Mouse (Mus musculus): ENCODE data around the gene Ankrd7. TPM values are rescaled to one million over a fixed set of nuclear protein-coding genes. Genes with fewer than 3 reads are reported as not detected.
"Not testable (repeated sequence)": the region's sequence is repeated elsewhere in the genome, so short reads cannot be mapped to it uniquely, and the experiment has no call there.

Ankrd7 gene
- polyA plus RNA-seq (2015; fragmentation: Nextera tagmentation; extraction: Ambion mirVana) = 0.12 TPM in 1 of 2 replicates, not detected in the other

GRCm38 (mm10) chr6:18866018-18866417 is at the start of gene Ankrd7:
Gene Ankrd7, plus strand, starts transcription at chr6:18866318.
- H3K4me3 ChIP-seq (replicated peaks; ENCODE audit: low read length) = no peak within 1 kb of the TSS
- no peaks in the 10 kb centered on the region for H3K9me3 ChIP-seq (replicated peaks; ENCODE audit: control insufficient read depth, low read length)
- no peak within 1 kb of the TSS for H3K9ac ChIP-seq (ENCODE audit: low read length)
- H3K4me2 ChIP-seq (ENCODE audit: low read depth, low read length) = no peak within 1 kb of the TSS
- no peaks in the 10 kb centered on the region for H3K27me3 ChIP-seq (ENCODE audit: control insufficient read depth, insufficient read depth, low read length)
- no peak for ATAC-seq (ENCODE audit: insufficient read depth, low FRiP score)
- H3K27ac ChIP-seq (ENCODE audit: low read length) = no peak within 1 kb of the TSS
- 89% methylated on average over 8 of the region's 8 CpGs for WGBS
- H3K36me3 ChIP-seq (ENCODE audit: control insufficient read depth, insufficient read depth, low read length) = no peaks in the 10 kb centered on the region
- H3K4me1 ChIP-seq (ENCODE audit: control insufficient read depth, insufficient read depth, low read length) = no peaks in the 10 kb centered on the region

GRCm38 (mm10) chr6:18819343-18819742 is 46.8 kb upstream of the Ankrd7 start:
- Histone ChIP-seq H3K27me3 (ENCODE audit: control insufficient read depth, insufficient read depth, low read length) (no peaks in the 10 kb centered on the region), H3K36me3 (ENCODE audit: control insufficient read depth, insufficient read depth, low read length) (no peaks in the 10 kb centered on the region), H3K9ac (ENCODE audit: low read length) (no peak overlapping the region), H3K27ac (ENCODE audit: low read length) (no peak overlapping the region), H3K9me3 (replicated peaks; ENCODE audit: control insufficient read depth, low read length) (no peaks in the 10 kb centered on the region), H3K4me1 (ENCODE audit: control insufficient read depth, insufficient read depth, low read length) (no peaks in the 10 kb centered on the region), H3K4me2 (ENCODE audit: low read depth, low read length) (no peak overlapping the region), H3K4me3 (replicated peaks; ENCODE audit: low read length) (no peak overlapping the region)
- WGBS = 8% methylated on average over 4 of the region's 4 CpGs
- no peak for ATAC-seq (ENCODE audit: insufficient read depth, low FRiP score)

- no peaks in the 10 kb centered on the region for H3K36me3 ChIP-seq (ENCODE audit: control insufficient read depth, insufficient read depth, low read length)
- H3K27ac ChIP-seq (ENCODE audit: low read length) = no peak overlapping the region
- ATAC-seq (ENCODE audit: insufficient read depth, low FRiP score) = no peak
- H3K4me2 ChIP-seq (ENCODE audit: low read depth, low read length) = no peak overlapping the region
- no peaks in the 10 kb centered on the region for H3K9me3 ChIP-seq (replicated peaks; ENCODE audit: control insufficient read depth, low read length)
- WGBS = 71% methylated on average over 4 of the region's 4 CpGs
- no peak overlapping the region for H3K4me3 ChIP-seq (replicated peaks; ENCODE audit: low read length)
- H3K27me3 ChIP-seq (ENCODE audit: control insufficient read depth, insufficient read depth, low read length) = no peaks in the 10 kb centered on the region
- H3K4me1 ChIP-seq (ENCODE audit: control insufficient read depth, insufficient read depth, low read length) = no peaks in the 10 kb centered on the region
- no peak overlapping the region for H3K9ac ChIP-seq (ENCODE audit: low read length)
Observed at GRCm38 (mm10) chr6:18820246-18820645, 45.9 kb upstream of the Ankrd7 start.

GRCm38 (mm10) chr6:18822812-18823211 is 43.3 kb upstream of the Ankrd7 start:
- Histone ChIP-seq H3K9ac (ENCODE audit: low read length) (no peak overlapping the region), H3K4me1 (ENCODE audit: control insufficient read depth, insufficient read depth, low read length) (no peaks in the 10 kb centered on the region), H3K4me2 (ENCODE audit: low read depth, low read length) (no peak overlapping the region), H3K4me3 (replicated peaks; ENCODE audit: low read length) (no peak overlapping the region), H3K27ac (ENCODE audit: low read length) (peak overlapping the region; percentile 39), H3K36me3 (ENCODE audit: control insufficient read depth, insufficient read depth, low read length) (no peaks in the 10 kb centered on the region), H3K9me3 (replicated peaks; ENCODE audit: control insufficient read depth, low read length) (no peaks in the 10 kb centered on the region), H3K27me3 (ENCODE audit: control insufficient read depth, insufficient read depth, low read length) (no peaks in the 10 kb centered on the region)
- peak; percentile 56 for ATAC-seq (ENCODE audit: insufficient read depth, low FRiP score)
- WGBS = 27% methylated on average over 1 of the region's 1 CpGs

GRCm38 (mm10) chr6:18832958-18833357 is 33.2 kb upstream of the Ankrd7 start:
- H3K9ac ChIP-seq (ENCODE audit: low read length) = no peak overlapping the region
- H3K27ac ChIP-seq (ENCODE audit: low read length) = no peak overlapping the region
- no peaks in the 10 kb centered on the region for H3K9me3 ChIP-seq (replicated peaks; ENCODE audit: control insufficient read depth, low read length)
- H3K27me3 ChIP-seq (ENCODE audit: control insufficient read depth, insufficient read depth, low read length) = no peaks in the 10 kb centered on the region
- no peak overlapping the region for H3K4me3 ChIP-seq (replicated peaks; ENCODE audit: low read length)
- WGBS = 74% methylated on average over 1 of the region's 1 CpGs
- H3K36me3 ChIP-seq (ENCODE audit: control insufficient read depth, insufficient read depth, low read length) = no peaks in the 10 kb centered on the region
- no peaks in the 10 kb centered on the region for H3K4me1 ChIP-seq (ENCODE audit: control insufficient read depth, insufficient read depth, low read length)
- H3K4me2 ChIP-seq (ENCODE audit: low read depth, low read length) = no peak overlapping the region
- no peak for ATAC-seq (ENCODE audit: insufficient read depth, low FRiP score)

GRCm38 (mm10) chr6:18844529-18844928 is 21.6 kb upstream of the Ankrd7 start:
- not testable (repeated sequence) for H3K4me2 ChIP-seq (ENCODE audit: low read depth, low read length); H3K36me3 ChIP-seq (ENCODE audit: control insufficient read depth, insufficient read depth, low read length); ATAC-seq (ENCODE audit: insufficient read depth, low FRiP score); H3K27me3 ChIP-seq (ENCODE audit: control insufficient read depth, insufficient read depth, low read length); H3K9me3 ChIP-seq (replicated peaks; ENCODE audit: control insufficient read depth, low read length); H3K4me1 ChIP-seq (ENCODE audit: control insufficient read depth, insufficient read depth, low read length); H3K27ac ChIP-seq (ENCODE audit: low read length); H3K4me3 ChIP-seq (replicated peaks; ENCODE audit: low read length); H3K9ac ChIP-seq (ENCODE audit: low read length)
- WGBS = 28% methylated on average over 4 of the region's 11 CpGs

GRCm38 (mm10) chr6:18845571-18845970 is 20.5 kb upstream of the Ankrd7 start:
- H3K4me1 ChIP-seq (ENCODE audit: control insufficient read depth, insufficient read depth, low read length); H3K9me3 ChIP-seq (replicated peaks; ENCODE audit: control insufficient read depth, low read length); ATAC-seq (ENCODE audit: insufficient read depth, low FRiP score); H3K27ac ChIP-seq (ENCODE audit: low read length); H3K4me2 ChIP-seq (ENCODE audit: low read depth, low read length); H3K36me3 ChIP-seq (ENCODE audit: control insufficient read depth, insufficient read depth, low read length); H3K27me3 ChIP-seq (ENCODE audit: control insufficient read depth, insufficient read depth, low read length); H3K4me3 ChIP-seq (replicated peaks; ENCODE audit: low read length); H3K9ac ChIP-seq (ENCODE audit: low read length): not testable (repeated sequence)
- 15% methylated on average over 5 of the region's 7 CpGs for WGBS

GRCm38 (mm10) chr6:18848051-18848701 is 17.9 kb upstream of the Ankrd7 start, which contains the start of gene Lsm8:
Gene Lsm8, plus strand, starts transcription at chr6:18848579.
- H3K27me3 ChIP-seq (ENCODE audit: control insufficient read depth, insufficient read depth, low read length) = no peaks in the 10 kb centered on the region
- peaks cover 11% of the 10 kb centered on the region for H3K4me1 ChIP-seq (ENCODE audit: control insufficient read depth, insufficient read depth, low read length)
- peak within 1 kb of the TSS; percentile 94 for H3K4me3 ChIP-seq (replicated peaks; ENCODE audit: low read length)
- peak within 1 kb of the TSS; percentile 70 for H3K4me2 ChIP-seq (ENCODE audit: low read depth, low read length)
- H3K36me3 ChIP-seq (ENCODE audit: control insufficient read depth, insufficient read depth, low read length) = no peaks in the 10 kb centered on the region
- H3K9me3 ChIP-seq (replicated peaks; ENCODE audit: control insufficient read depth, low read length) = no peaks in the 10 kb centered on the region
- H3K9ac ChIP-seq (ENCODE audit: low read length) = peak within 1 kb of the TSS; percentile 99
- H3K27ac ChIP-seq (ENCODE audit: low read length) = peak within 1 kb of the TSS; percentile 99
- WGBS = under 1% methylated on average over 37 of the region's 37 CpGs
- ATAC-seq (ENCODE audit: insufficient read depth, low FRiP score) = peak; percentile 100

- Histone ChIP-seq H3K4me3 (replicated peaks; ENCODE audit: low read length) (peak overlapping the region; percentile 94), H3K4me2 (ENCODE audit: low read depth, low read length) (peak overlapping the region; percentile 59), H3K4me1 (ENCODE audit: control insufficient read depth, insufficient read depth, low read length) (peaks cover 11% of the 10 kb centered on the region), H3K9ac (ENCODE audit: low read length) (peak overlapping the region; percentile 99), H3K9me3 (replicated peaks; ENCODE audit: control insufficient read depth, low read length) (no peaks in the 10 kb centered on the region), H3K27me3 (ENCODE audit: control insufficient read depth, insufficient read depth, low read length) (no peaks in the 10 kb centered on the region), H3K27ac (ENCODE audit: low read length) (peak overlapping the region; percentile 99), H3K36me3 (ENCODE audit: control insufficient read depth, insufficient read depth, low read length) (no peaks in the 10 kb centered on the region)
- under 1% methylated on average over 28 of the region's 28 CpGs for WGBS
- ATAC-seq (ENCODE audit: insufficient read depth, low FRiP score) = no peak
Observed at GRCm38 (mm10) chr6:18848702-18849061, 17.4 kb upstream of the Ankrd7 start.

Data from stomach, embryonic 16.5 days (tissue).